Mouse (Mus musculus) gastrocnemius, postnatal 10 days (tissue): ENCODE measurements around the gene Arsb. TPM values are rescaled to one million over a fixed set of nuclear protein-coding genes. Genes with fewer than 3 reads are reported as not detected.

Experiments used
- DNase-seq: peaks from one replicate; pipeline ENCODE4 v3.0.0; 2021; ENCODE audit warnings: mixed read lengths
- total RNA-seq, 2 experiments: library from RNA; stranded (reverse); gene quantifications; 2 replicates each; pipeline ENCODE4 v1.2.3; 2021

The Arsb gene
- total RNA-seq, 2 experiments from 2014 or later, result 10.6 to 22.1 TPM

DNA sequence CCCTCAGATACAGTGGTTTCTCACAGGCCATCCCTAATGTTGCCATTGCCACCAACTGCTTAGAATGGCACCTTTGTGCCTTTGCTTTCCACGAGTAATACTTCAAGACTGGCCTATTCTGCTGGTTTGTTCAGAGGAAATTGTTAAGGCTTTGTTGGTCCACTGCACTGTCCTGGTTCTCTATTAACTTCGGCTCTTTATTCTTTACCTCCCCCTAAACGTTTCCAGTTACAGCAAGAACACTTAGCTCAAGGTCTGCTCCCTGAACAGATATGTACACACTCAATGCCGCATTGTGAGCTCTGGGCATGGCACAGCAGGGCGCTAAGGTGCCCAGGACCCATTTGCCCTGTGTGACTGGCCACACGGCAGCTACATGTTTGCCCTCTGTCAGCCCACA is 119.8 kb downstream of the Arsb start:
- DNase-seq, result no peak

GRCm38 (mm10) chr13:93892101-93892500 is 120.7 kb downstream of the Arsb start:
- no peak for DNase-seq

DNA sequence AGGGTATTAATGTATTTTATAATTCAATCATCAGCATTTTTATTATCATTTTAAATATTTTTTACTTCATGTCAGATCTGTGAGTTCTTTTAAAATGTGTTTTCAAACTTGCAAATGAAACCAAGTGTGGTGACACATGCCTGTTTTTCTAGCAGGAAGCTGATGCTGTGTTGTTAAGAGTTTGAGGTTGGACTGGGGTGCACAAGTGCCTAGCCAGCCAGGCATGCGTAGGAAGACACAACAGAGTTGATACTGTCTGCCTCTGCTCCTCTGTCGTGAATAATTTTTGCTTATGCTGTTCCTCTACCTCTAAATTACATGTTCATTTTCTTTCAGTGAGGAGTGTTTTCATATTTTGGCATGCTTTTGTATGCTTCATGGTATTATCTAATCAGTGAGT is 122.7 kb downstream of the Arsb start:
- no peak for DNase-seq

GRCm38 (mm10) chr13:93895430-93895829 is 124.0 kb downstream of the Arsb start:
- no peak for DNase-seq

DNA sequence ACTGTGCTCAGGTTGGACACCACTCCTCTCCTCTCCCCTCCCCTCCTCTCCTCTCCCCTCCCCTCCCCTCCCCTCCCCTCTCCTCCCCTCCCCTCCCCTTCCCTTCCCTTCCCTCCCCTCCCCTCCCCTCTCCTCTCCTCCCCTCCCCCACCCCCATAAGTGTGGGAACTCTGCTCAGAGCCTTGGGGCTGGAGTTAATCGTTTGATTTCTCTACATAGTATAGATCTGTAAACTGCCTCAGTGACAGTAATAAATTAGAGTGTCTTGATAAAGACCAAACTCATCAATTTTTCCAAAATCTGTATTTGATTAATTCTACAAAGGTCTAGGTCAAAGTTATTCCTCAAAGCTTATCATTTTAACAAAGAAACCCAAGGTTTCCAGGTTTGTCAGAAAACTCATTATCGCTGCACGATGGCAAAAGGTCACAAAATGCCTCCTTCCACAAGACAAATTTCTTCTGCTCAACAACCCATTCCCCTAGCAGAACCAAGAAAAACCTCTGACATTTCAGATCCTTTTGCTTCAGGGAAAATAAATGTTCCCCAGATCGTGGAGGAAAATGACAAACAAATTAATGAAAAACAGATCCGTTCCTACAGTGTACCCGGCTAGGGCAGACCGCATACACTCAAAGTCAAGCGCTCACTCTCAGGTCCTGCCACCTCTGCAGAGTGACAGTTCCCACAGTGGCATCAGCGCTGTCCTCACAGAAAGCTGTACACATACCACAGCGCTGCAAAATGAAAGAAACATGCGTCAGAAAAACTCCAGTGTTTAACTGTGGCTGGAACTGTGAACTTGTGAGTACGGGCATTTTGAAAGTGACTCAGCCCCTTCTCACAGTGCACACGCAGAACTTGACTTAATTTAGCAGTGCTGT is 126.8 kb downstream of the Arsb start:
- DNase-seq, result no peak

DNA sequence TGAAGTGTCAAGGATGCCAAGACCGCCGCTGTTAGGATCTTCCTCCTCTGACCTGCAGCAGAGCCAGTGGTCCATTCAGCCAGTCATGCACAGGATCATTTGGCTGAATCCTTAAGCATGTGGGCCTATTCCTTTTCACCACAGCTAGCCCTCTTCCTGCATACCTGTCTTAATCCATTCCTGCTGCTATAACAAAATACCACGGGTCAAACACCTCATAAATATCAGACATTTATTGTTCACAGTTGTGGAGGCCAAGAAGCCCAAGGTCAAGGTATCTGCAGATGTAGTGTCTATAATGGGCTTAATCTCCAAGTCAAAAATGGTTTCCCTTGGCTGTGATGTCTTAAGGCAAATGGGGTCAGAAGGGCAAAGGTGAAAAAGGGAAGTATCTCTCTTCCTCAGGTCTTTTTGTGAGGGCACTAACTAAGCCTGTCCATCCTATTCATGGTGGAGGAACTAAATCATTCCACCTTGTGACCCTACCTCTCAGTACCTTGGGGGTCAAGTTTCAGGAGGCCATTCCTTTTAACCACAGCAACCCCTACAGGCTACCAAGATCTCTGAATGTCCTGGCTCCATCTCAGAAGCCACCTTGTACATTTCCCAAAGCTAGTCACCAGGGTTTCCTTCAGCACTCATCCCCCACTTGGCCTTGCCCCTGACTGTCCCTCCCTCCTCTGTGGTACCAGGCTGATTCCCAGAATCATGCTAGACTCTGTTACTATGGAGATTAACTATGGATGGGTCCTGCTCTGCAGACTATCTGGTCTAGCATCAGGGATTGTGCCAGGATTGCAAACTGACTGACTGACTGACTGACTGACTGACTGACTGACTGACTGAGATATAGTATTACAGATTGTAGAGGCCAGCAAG is 128.2 kb downstream of the Arsb start:
- DNase-seq, result no peak

DNA sequence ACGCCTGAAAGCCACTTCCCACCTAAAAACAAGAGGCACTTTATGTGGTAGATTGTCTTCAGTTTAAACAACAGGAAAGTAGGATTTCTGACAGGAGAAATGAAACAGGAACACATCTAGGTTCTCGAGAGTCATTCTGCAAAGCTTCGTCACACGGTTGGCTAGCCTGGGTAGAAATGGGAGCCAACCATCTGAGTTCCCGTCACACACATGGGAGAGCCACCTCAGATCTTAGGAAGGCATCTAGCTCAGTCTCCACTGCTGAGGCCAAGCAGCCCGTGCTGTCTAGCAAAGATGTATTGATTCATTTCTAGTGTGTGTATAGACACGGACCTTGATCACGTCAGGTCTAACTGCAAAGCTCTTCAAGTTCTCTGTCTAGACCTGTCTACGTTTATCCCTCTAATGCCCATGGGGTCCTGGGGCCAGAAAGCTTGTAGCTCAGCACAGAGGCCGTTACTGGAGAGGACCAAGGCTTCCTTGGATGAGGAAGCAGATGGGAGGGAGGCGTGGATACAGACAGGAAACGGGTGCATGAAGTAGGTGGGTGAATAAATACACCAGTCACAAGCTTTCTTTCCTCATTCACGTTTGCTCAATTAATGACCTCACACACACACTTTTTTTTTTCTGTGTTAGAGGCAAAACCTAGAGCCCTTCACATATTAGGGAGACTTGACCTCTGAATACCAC is 129.7 kb downstream of the Arsb start:
- no peak for DNase-seq

DNA sequence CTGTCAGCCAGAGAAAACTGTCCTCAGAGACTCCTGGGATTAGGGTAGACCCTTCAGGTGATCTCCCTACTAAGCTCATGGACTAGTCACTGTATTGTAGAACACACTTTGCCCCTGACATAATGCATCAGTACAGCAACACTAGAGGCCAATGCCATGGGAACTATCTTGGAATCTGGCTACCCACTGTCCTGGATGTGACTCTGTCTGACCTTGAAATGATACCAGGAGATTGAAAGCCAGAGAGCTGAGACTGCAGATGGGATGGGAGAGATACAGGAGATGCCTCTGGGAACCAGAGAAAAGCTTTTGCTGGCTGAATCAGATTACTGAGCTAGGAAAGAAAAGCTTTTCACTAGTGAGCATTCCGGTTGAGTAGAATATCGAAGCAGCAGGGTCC is 130.7 kb downstream of the Arsb start:
- DNase-seq, result no peak

DNA sequence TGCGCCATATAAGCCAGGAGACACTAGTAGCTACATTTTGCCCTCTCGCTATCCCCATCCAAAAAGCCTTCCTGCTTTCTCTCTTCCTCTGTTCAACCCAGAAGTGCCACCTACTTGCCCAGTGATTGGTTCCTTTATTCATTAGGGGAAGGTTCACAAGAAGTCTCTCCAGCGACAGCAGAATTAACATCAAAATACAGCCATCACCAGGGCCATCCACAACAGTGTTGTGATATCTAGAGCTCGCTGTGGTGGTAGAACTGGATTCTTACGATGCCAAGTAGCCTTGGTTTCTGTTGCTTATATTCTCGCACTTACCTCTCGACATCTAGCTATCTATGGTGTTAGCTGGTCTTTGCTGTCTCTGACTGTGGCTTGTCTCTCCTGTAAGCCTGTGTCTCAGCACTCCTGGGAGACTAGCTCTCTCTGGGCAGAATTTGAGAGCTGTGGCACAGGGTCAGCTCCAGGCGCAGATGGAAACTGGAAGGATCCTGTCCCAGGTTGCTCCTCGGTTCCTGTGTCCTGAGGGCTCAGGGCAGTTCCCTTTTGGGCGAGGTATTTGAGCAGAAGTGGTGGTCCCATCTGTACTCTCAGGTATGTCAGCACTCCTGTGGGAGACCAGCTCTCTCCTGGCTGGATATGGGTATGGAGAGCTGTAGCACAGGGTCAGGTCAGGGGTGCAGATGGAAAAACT is 135.3 kb downstream of the Arsb start:
- no peak for DNase-seq

GRCm38 (mm10) chr13:93907971-93908370 is 136.5 kb downstream of the Arsb start:
- no peak for DNase-seq

DNA sequence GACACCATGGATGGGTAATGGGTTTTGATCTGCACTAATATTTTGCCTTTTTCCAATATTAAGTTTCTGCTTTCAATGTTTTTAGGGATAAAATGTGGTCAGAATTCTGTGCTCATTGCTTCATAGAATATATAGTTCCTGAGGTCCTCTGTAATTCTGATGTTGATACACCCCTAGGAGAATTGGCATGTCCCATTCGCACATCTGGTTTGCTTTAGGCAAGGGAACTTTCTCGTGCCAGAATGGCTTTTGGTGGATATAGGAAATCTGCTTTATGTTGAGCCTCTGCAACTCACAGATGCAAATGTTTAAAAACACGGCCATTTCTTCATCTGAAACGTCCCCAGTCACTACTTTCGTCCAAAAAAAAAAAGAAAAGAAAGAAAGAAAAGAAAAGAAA is 138.4 kb downstream of the Arsb start:
- DNase-seq, result no peak

GRCm38 (mm10) chr13:93911037-93911436 is 139.6 kb downstream of the Arsb start:
- no peak for DNase-seq

DNA sequence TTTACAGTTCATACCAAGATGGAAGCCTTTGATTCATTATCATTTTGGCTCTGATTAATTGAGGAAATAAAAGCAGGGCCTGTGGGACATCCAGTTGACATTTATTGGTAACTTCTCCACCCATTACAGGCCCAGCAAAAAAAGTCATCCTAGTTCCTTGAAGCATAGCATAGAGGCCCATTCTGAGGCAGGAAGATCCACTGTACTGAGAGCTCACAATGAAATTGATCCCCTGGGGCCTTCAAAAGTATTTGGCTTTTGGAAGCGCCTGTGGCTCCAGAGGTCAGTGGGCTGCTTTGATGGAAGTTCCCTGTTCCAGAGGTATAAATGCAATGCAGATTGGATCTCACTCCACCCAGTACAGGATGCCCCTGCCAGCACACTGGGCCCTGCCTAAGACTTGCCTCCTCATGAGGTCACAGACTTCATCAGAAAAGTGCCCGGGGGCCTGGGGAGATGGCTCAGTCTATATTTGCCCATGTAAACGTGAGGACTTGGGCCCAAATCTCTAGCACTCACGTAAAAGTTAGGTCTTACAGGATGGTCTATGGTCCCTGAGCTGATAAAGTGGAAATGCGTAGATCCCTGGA is 141.0 kb downstream of the Arsb start:
- no peak for DNase-seq

GRCm38 (mm10) chr13:93914206-93914605 is 142.8 kb downstream of the Arsb start:
- no peak for DNase-seq

GRCm38 (mm10) chr13:93915641-93916570 is 144.5 kb downstream of the Arsb start:
- DNase-seq, result no peak

GRCm38 (mm10) chr13:93919536-93919935 is 148.1 kb downstream of the Arsb start:
- no peak for DNase-seq

GRCm38 (mm10) chr13:93920080-93920785 is 148.8 kb downstream of the Arsb start:
- no peak for DNase-seq

DNA sequence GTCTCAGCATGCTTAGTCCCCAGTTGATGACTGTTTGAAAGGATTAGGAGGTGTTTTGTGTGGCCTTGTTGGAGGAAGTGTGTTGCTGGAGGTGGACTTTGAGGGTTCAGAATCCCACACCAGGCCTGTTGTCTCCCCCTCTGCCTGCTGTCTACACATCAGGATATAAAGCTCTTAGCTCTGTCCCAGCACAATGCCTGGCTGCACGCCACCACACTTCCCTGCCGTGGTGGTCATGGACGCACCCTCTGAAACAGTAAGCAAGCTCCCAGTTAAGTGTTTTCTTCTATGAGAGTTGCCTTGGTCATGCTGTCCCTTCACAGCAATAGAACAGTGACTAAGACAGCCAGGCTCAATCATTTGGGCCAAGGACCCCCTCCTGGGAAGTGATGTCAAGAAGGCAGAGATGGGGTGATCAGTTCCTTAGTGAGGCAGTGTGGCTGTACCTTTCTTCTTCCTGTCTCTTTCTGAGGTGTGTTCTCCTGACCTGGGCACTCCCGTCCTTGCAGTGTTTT is 149.4 kb downstream of the Arsb start:
- DNase-seq, result no peak

GRCm38 (mm10) chr13:93921831-93922565 is 150.6 kb downstream of the Arsb start:
- DNase-seq, result no peak
